ENCODE assay signal across 8 mouse cellular contexts in the genomic region with DNA sequence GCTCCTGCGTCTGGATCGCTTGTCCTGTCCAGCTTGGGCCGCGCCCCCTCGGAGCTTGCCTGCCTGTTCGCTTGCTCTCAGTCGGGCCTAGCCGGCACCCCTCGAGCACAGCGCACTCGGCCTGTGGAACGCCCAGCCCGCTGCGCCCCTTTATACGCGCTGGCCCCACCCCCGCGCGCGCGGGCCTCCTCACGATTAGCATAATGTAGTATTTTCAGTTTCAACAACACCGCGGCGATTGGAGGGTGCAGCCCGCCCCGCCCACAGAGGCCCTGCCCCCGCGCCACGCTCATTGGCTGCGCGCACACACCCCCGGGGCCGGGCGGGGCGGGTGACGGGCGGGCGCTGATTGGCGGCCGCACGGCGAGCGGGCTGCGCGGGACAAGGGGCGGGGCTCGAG. TPM values are rescaled to one million over a fixed set of nuclear protein-coding genes. Genes with fewer than 3 reads are reported as not detected.
DNase-seq lines count a peak whose midpoint lies in the region.

TSS of gene Cdkn1c (minus strand) at position 177 of the 400 bp plus-strand sequence.

- H3K79me2 ChIP-seq in macrophage (ENCODE audit: inconsistent target) = no peaks in the 10 kb centered on the region

- no peak within 1 kb of the TSS for H3K4me3 ChIP-seq in macrophage (ENCODE audit: inconsistent target)

- no peaks in the 10 kb centered on the region for H3K36me3 ChIP-seq in macrophage (ENCODE audit: inconsistent target)

- peak; percentile 88 for DNase-seq in Muller cell, postnatal 12 days (ENCODE audit: inconsistent ontology term)
- peak; percentile 94 for DNase-seq in embryo, embryonic 11 days
- DNase-seq in gastrocnemius, postnatal 14 days = peak; percentile 92
- peak; percentile 89 for DNase-seq in induced T-regulatory cell, adult 2 months (ENCODE audit: low read depth)
- DNase-seq in left cerebral cortex, adult 8-10 months (ENCODE audit: low spot score in 2 of 2) = peak; percentile 45 to 84
- peak; percentile 94 for DNase-seq in retina, postnatal 1 day
- peak; percentile 84 to 90 for DNase-seq in thymus, postnatal 36 days

- WGBS in macrophage (ENCODE audit: missing documents) = 55% methylated on average over 37 of the region's 48 CpGs

- no peak within 1 kb of the TSS for H3K27ac ChIP-seq in macrophage

- intact Hi-C loops in gastrocnemius, postnatal 14 days (cut with DNase I; ENCODE audit: low total_unique reads) = no loop called here

RNA-seq across cellular contexts. Expression of gene Cdkn1c, which starts in this region (rescaled TPM):
- 100 to 1,000 TPM; 565 to 617 TPM for total RNA-seq in gastrocnemius, postnatal 14 days (2021)
- total RNA-seq in left cerebral cortex, adult 8-10 months (2022) = 10 to 100 TPM; 16.4 to 17.3 (median 16.9) TPM
- 10 to 100 TPM in 6 of 26 experiments, 1 to 10 TPM in 18, under 1 TPM in 2; 0.44 to 53.0 (median 3.0) TPM for total RNA-seq in macrophage (2018; cell fraction: chromatin; rRNA removed)
- 10 to 100 TPM in 19 of 26 experiments, 1 to 10 TPM in 7; 4.3 to 88.1 (median 40.5) TPM for total RNA-seq in macrophage (2018; cell fraction: cytosol; rRNA removed)
- total RNA-seq in macrophage (2018; cell fraction: nucleus; rRNA removed) = 10 to 100 TPM in 12 of 26 experiments, 1 to 10 TPM in 14; 1.4 to 37.1 (median 7.4) TPM
- polyA plus RNA-seq in macrophage (2018) = 16.5 to 94.4 TPM (median 33.3 TPM) in 3 replicates

Comparison
In these comparisons a context has a peak if more than half of its experiments do, and no peak if none do; other contexts are left out.
1. RNA of gene Cdkn1c (total RNA-seq): 565 to 617 TPM in gastrocnemius, postnatal 14 days; 16.4 to 17.3 TPM in left cerebral cortex, adult 8-10 months; every median in the first group is over 10 times any median in the second.
2. Peak in every context shown above with its lines, with median percentiles within 50 percentile points of each other: DNase-seq.